Mouse (Mus musculus): ENCODE results near the gene Dusp7.

DNA sequence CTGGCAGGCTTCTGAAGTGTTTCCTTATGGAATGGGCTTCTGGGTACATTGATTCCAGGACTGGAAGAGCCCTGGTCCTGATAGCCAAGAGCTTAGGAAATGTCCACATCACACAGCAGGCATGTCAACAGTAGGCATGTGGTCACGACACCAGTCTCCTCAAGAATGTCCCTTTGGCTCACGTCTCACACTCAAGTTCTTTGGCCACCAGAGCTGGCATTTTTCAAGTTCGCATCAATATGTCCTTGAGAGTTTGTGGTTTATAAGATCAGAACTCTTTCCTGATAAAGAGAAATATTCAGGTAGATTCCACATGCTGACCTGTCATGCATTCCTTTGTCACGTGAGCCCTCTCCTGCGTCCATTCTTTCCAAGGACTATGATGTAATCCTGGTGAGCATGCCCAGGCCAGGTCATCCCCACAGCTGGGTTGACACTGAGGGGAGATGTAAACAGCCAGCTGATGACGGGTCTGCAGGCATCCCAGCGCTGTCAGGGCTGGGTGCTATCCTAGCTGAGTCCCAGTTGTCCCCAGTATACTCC is 40.3 kb upstream of the Dusp7 start:
- no peak for TF ChIP-seq CTCF (IDR thresholded peaks at IDR 0.05; ENCODE audit: low read depth, low read length)
- TF ChIP-seq GATA1 (IDR thresholded peaks at IDR 0.05; ENCODE audit: borderline replicate concordance, low read length) = no peak
- no peak for TF ChIP-seq TAL1 (conservative IDR thresholded peaks at IDR 0.05; ENCODE audit: low read depth, low read length)

Data from G1E (cell line).